Mouse (Mus musculus) cerebellum, adult 11-12 months (tissue): ENCODE measurements around the gene Tat.

Experiments used
- DNase-seq: peaks from one replicate; pipeline ENCODE4 v3.0.0; 2022

The Tat gene

GRCm38 (mm10) chr8:109990224-109990623 lies at the start of gene Tat:
Gene Tat, plus strand, starts transcription at chr8:109990437.
- no peak for DNase-seq

GRCm38 (mm10) chr8:109941606-109942360 lies 48.5 kb upstream of the Tat start:
- no peak for DNase-seq

- no peak for DNase-seq
Measured at GRCm38 (mm10) chr8:109945153-109945632, 45.0 kb upstream of the Tat start.

GRCm38 (mm10) chr8:109945694-109946093 lies 44.5 kb upstream of the Tat start:
- no peak for DNase-seq

- DNase-seq, result no peak
Measured at GRCm38 (mm10) chr8:109946272-109946671, 44.0 kb upstream of the Tat start.

GRCm38 (mm10) chr8:109947447-109948284 lies 42.6 kb upstream of the Tat start:
- DNase-seq, result peak; percentile 43

- DNase-seq, result no peak
Measured at GRCm38 (mm10) chr8:109948285-109948564, 42.0 kb upstream of the Tat start.

- no peak for DNase-seq
Measured at GRCm38 (mm10) chr8:109952171-109952570, 38.1 kb upstream of the Tat start.

GRCm38 (mm10) chr8:109954486-109954948 lies 35.7 kb upstream of the Tat start:
- DNase-seq, result no peak

GRCm38 (mm10) chr8:109957167-109958028 lies 32.8 kb upstream of the Tat start:
- no peak for DNase-seq

- no peak for DNase-seq
Measured at GRCm38 (mm10) chr8:109958036-109958655, 32.1 kb upstream of the Tat start.

- DNase-seq, result no peak
Measured at GRCm38 (mm10) chr8:109959112-109959511, 31.1 kb upstream of the Tat start.

- DNase-seq, result peak; percentile 10
Measured at GRCm38 (mm10) chr8:109961693-109962367, 28.4 kb upstream of the Tat start, which contains the start of gene Marveld3. Gene Marveld3, minus strand, starts transcription at chr8:109962203.

- DNase-seq, result no peak
Measured at GRCm38 (mm10) chr8:109962896-109963295, 27.3 kb upstream of the Tat start.

- DNase-seq, result no peak
Measured at GRCm38 (mm10) chr8:109963421-109963820, 26.8 kb upstream of the Tat start.

- no peak for DNase-seq
Measured at GRCm38 (mm10) chr8:109964106-109964505, 26.1 kb upstream of the Tat start.

- DNase-seq, result no peak
Measured at GRCm38 (mm10) chr8:109968837-109969236, 21.4 kb upstream of the Tat start.

- no peak for DNase-seq
Measured at GRCm38 (mm10) chr8:109970323-109970722, 19.9 kb upstream of the Tat start.

GRCm38 (mm10) chr8:109972901-109973300 lies 17.3 kb upstream of the Tat start:
- DNase-seq, result no peak

- DNase-seq, result no peak
Measured at GRCm38 (mm10) chr8:109979339-109979738, 10.9 kb upstream of the Tat start.

- no peak for DNase-seq
Measured at GRCm38 (mm10) chr8:109982386-109983105, 7.7 kb upstream of the Tat start.
